Mouse (Mus musculus) subcutaneous adipose tissue, adult 2 months (tissue): ENCODE measurements around the gene Rs1. TPM values are rescaled to one million over a fixed set of nuclear protein-coding genes. Genes with fewer than 3 reads are reported as not detected.

ENCODE experiments used
- polyA plus RNA-seq: library from polyadenylated mRNA; depleted of rRNA; stranded (reverse); fragments of >200 nt; gene quantifications from 2 replicates; pipeline ENCODE4 v1.2.3, GENCODE M21; 2012; ENCODE audit warnings: low replicate concordance; rRNA removed

Gene Rs1
- not detected in 2 replicates for polyA plus RNA-seq

GRCm38 (mm10) chrX:160767713-160768112 lies at the start of gene Rs1:
TSS of gene Rs1 (plus strand) at chrX:160768013.

GRCm38 (mm10) chrX:160735650-160736049 lies 32.2 kb upstream of the Rs1 start, which contains the start of gene Ppef1:
TSS of gene Ppef1 (minus strand) at chrX:160735765.

Other genes with a start within 250 kb of the Rs1 start
- gene Ppef1, start 32.2 kb upstream of the Rs1 start, polyA plus RNA-seq: not detected in 2 replicates
- gene Gja6, start 139.0 kb downstream of the Rs1 start, polyA plus RNA-seq: 0.07 TPM in 1 of 2 replicates, not detected in the other
- gene Cdkl5, start 226.7 kb downstream of the Rs1 start, polyA plus RNA-seq: 0.42 and 1.1 TPM in 2 replicates